Mouse (Mus musculus) CD4-positive, CD25-positive, alpha-beta regulatory T cell, adult 2 months (primary cell): ENCODE measurements around the gene Btbd18.
A peak's percentile ranks its signal among the peaks of the same experiment; 100 is the strongest.

Source experiments
- DNase-seq: peaks from one replicate; pipeline ENCODE4 v3.0.0-alpha.2; 2012; ENCODE audit warnings: low read depth, low spot score

Btbd18 gene

DNA sequence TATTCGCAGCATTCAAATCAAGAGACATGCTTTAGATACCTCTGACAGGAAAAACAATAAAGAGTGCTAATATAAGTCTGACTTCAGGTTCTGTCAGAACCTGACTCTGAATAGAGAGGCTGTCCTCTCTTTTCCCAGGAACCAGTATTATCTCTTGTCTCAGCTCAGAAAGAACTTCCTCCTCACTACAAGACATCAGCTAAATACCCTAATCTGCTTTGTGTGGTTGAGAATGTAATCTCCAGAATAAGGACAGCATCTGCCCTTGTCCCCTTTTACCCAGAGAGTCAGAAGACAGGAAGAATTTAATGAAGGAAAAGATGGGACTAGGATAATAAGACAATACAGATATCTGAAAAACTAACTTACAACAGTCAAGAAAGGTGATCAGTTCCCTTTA, 44.6 kb downstream of the Btbd18 start:
- no peak for DNase-seq

- no peak for DNase-seq
Measured at GRCm38 (mm10) chr2:84704329-84704728, 45.5 kb downstream of the Btbd18 start.

- no peak for DNase-seq
Measured at GRCm38 (mm10) chr2:84705295-84705694, 46.4 kb downstream of the Btbd18 start.

- DNase-seq = no peak
Measured at GRCm38 (mm10) chr2:84707523-84707922, 48.6 kb downstream of the Btbd18 start.

DNA sequence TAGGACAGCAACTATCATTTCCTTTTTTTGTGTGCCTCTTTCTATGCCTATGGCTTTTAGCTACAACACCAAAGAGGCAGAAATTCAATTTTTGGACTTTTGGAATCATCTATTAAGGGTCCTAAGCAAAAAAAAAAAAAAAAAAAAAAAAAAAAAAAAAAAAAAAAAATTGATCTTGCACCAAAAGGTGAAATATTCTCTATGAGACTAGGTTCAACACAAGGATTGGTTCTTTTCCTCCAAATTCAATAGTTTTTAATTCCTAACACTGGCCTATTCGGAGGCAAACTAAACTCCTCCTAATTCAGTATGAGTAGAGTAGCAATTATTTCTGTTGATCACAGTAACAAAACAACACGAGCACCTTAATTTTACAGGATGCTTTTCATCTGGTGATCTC, 53.0 kb downstream of the Btbd18 start:
- DNase-seq = no peak

- DNase-seq = no peak
Measured at GRCm38 (mm10) chr2:84714422-84714810, 55.5 kb downstream of the Btbd18 start.

DNA sequence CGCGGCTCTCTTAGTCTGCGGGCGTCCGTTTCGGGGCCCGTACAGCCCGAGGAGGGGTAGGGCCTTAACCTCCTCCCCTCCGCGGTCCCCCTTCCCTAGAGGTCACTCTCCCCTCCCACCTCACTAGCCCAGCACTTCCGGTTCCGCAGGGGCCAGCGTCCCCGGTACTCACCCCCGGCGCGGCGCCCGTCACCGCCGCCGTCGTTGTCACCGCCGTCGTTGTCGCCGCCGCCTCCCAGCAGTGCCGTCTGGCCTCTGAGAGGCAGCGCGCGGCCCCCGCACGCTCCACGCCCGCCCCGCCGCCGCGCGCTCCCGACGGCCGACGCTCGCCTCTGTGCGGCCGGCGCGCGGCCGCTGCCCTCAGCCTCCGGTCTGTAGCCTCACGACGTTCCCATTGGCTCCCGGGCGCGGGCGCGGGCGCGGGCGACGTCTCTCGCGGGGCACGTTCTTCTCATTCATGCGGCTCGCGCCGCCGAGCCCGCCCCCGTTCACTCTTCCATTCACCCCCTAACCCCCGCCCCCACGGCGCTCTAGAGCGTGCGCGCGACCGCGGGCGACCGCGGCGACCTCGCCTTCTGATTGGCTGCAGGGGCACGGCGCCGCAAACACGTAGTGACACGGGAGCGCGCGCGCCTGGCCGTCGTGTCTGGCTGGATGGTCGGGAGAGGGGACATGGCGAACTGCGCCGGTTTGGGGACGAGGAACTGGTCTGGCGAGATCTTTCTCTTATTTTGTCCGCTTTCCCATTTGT, 56.1 kb downstream of the Btbd18 start, which contains the start of gene Zdhhc5:
TSS of gene Zdhhc5 (minus strand) at position 370 of the 751 bp plus-strand sequence.
- DNase-seq = peak; percentile 99

DNA sequence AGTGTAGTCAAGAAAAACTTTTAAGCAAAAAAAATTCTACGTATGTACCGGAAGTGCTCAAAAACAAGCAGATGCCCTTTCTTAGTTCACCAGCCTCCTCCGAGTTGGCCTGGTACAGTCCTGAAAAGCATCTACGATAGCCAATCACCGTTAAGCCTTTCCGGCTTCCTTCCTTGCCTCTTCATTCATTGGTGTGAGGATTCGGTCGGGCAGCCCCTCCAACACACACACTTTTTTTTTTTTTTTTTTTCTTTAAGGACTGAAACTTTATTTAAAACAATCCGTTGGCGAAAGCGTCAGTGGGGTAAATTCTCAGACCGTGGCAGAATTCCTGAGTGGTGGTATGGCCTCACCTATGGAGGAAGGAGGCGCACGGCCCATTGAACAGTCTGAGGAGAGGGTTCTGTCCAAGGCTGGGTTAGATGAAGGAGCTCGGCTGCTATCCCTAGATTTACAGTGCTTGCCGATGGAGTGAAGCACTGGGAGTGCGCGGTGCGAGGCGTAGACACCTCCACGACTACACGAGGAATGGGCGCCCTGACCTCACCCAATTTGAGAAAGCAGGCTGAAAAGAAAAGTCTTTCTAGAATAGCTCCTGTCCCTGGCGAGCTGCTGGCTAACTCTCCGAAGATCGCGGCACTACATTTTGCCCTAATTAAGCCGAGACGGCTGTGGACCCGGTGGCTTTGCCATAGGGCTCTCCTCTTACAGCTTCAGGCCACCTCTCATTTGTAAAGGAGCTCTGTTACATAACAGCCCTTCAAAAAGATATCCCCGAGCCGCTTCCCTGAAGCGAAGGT, 56.9 kb downstream of the Btbd18 start:
- peak; percentile 95 for DNase-seq

- DNase-seq = peak; percentile 17
Measured at GRCm38 (mm10) chr2:84716423-84717355, 57.8 kb downstream of the Btbd18 start.

GRCm38 (mm10) chr2:84717357-84717756, 58.5 kb downstream of the Btbd18 start:
- no peak for DNase-seq
